ENCODE assay signal across 12 mouse cellular contexts in the genomic region with DNA sequence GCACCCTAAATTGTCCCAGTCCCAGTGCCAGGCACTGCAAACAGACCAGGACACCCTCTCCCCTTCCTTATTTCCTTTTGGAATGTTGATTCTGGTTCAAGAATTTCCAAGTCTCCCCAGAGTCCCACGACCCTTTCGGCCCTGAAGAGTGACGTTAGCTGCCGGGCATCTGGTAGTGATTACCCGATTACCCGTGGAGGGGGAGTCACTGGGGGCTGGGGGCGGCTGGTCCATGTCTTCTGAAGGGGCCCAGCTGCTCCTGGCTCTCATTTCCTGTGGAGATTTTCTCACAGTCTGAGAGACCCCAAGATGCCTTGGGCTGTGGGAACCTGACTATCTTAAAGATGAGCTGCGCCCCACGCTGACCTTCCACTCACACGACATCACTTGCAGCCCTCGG. TPM values are rescaled to one million over a fixed set of nuclear protein-coding genes. Genes with fewer than 3 reads are reported as not detected.
A peak's percentile ranks its signal among the peaks of the same experiment; 100 is the strongest.
DNase-seq lines count a peak whose midpoint lies in the region; ATAC-seq and TF ChIP-seq lines count a peak whose summit lies in the region.
"Had no signal": no experiment of that assay in that cellular context is flagged by ENCODE, and none has a peak within 500 bp of the region (broad histone marks: within the 10 kb centered on the region; RNA-seq: fewer than 3 reads in every experiment).

No protein-coding gene starts in this region.

- peak overlapping the region; percentile 59 for H3K4me3 ChIP-seq in heart, embryonic 10.5 days
- H3K4me3 ChIP-seq in liver, postnatal 0 days (ENCODE audit: low read depth, low read length): no peak overlapping the region

- H3K4me2 ChIP-seq in liver, postnatal 0 days (ENCODE audit: low read depth, low read length): no peak overlapping the region

- H3K27me3 ChIP-seq in heart, embryonic 10.5 days (ENCODE audit: insufficient read depth, poor library complexity, severe bottlenecking): 0 out of 2 replicates have a peak, but pooled peaks cover 5% of the 10 kb centered on the region
- no peaks in the 10 kb centered on the region for H3K27me3 ChIP-seq in liver, postnatal 0 days (ENCODE audit: insufficient read depth, low read length)

- WGBS in heart, embryonic 10.5 days: 23% methylated on average over 11 of the region's 11 CpGs
- WGBS in liver, postnatal 0 days (ENCODE audit: insufficient replicate concordance): 60% methylated on average over 11 of the region's 11 CpGs

- ATAC-seq in liver, postnatal 0 days: no peak

- no peaks in the 10 kb centered on the region for H3K9me3 ChIP-seq in heart, embryonic 10.5 days
- no peaks in the 10 kb centered on the region for H3K9me3 ChIP-seq in liver, postnatal 0 days (ENCODE audit: low read length)

- H3K27ac ChIP-seq in heart, embryonic 10.5 days: peak overlapping the region; percentile 78
- peak overlapping the region; percentile 48; the same call in 1 of the 2 replicates for H3K27ac ChIP-seq in liver, postnatal 0 days (ENCODE audit: low read depth)

- DNase-seq in heart, embryonic 10.5 days (ENCODE audit: low spot score): no peak
- DNase-seq in heart, adult 8-10 months (ENCODE audit: low spot score): no peak
- peak; percentile 81 for DNase-seq in embryo, embryonic 10 days (ENCODE audit: low spot score)
- DNase-seq in heart, postnatal 4 days: peak; percentile 73
- DNase-seq in liver, postnatal 0 days: no peak
- no peak for DNase-seq in adrenal gland, postnatal 25 days
- DNase-seq in urinary bladder, postnatal 36 days (ENCODE audit: low spot score in 2 of 2): no peak
- DNase-seq in thymus, postnatal 0 days (ENCODE audit: low spot score): no peak
- DNase-seq: adrenal gland, postnatal 10 days; layer of hippocampus, postnatal 36 days; thymus, postnatal 14 days had no signal

- no peaks in the 10 kb centered on the region for H3K36me3 ChIP-seq in heart, embryonic 10.5 days
- H3K36me3 ChIP-seq in liver, postnatal 0 days (replicated peaks; ENCODE audit: insufficient read depth, low read length): 0 out of 2 replicates have a peak, but pooled peaks cover 5% of the 10 kb centered on the region

- peaks cover 61% of the 10 kb centered on the region for H3K4me1 ChIP-seq in heart, embryonic 10.5 days
- H3K4me1 ChIP-seq in liver, postnatal 0 days (ENCODE audit: insufficient read depth): peaks cover 5% of the 10 kb centered on the region

- no peak for TF ChIP-seq CTCF in liver, postnatal 0 days (IDR thresholded peaks at IDR 0.05; ENCODE audit: low read depth)

- no peak overlapping the region for H3K9ac ChIP-seq in liver, postnatal 0 days (replicated peaks)

- TF ChIP-seq EP300 in liver, postnatal 0 days (IDR thresholded peaks at IDR 0.05; ENCODE audit: low read depth): no peak

RNA-seq across cellular contexts. Expression of gene 6330409D20Rik, which starts 10.0 kb away (rescaled TPM):
- polyA plus RNA-seq in heart, embryonic 10.5 days (2016; fragmentation: Nextera tagmentation; extraction: Ambion mirVana): 0.28 TPM in 1 of 2 replicates, not detected in the other
- not detected for total RNA-seq in heart, adult 8-10 months (2022)
- total RNA-seq in heart, postnatal 4 days (2021): not detected
- polyA plus RNA-seq in liver, postnatal 0 days (2015; fragmentation: Nextera tagmentation; extraction: Ambion mirVana): not detected in 2 replicates
- total RNA-seq in adrenal gland, postnatal 25 days (2021): not detected in 2 replicates
- 0.26 and 0.44 TPM in 2 replicates for polyA plus RNA-seq in thymus, postnatal 0 days (2015; fragmentation: Nextera tagmentation; extraction: Ambion mirVana)
- total RNA-seq: neutrophil, adult 5-6 weeks had no signal

RNA-seq across cellular contexts. Expression of gene Sh2d3c, which starts 10.0 kb away (rescaled TPM):
- polyA plus RNA-seq in heart, embryonic 10.5 days (2016; fragmentation: Nextera tagmentation; extraction: Ambion mirVana): 34.8 and 35.4 TPM in 2 replicates
- 10 to 100 TPM; 16.4 to 28.8 (median 21.7) TPM for total RNA-seq in heart, adult 8-10 months (2022)
- 10 to 100 TPM; 38.2 to 41.4 TPM for total RNA-seq in heart, postnatal 4 days (2021)
- 7.6 and 8.3 TPM in 2 replicates for polyA plus RNA-seq in liver, postnatal 0 days (2015; fragmentation: Nextera tagmentation; extraction: Ambion mirVana)
- total RNA-seq in adrenal gland, postnatal 25 days (2021): 14.3 and 23.7 TPM in 2 replicates
- 20.7 and 23.4 TPM in 2 replicates for polyA plus RNA-seq in thymus, postnatal 0 days (2015; fragmentation: Nextera tagmentation; extraction: Ambion mirVana)

RNA-seq across cellular contexts. Expression of gene Cdk9, which starts 18.0 kb away (rescaled TPM):
- polyA plus RNA-seq in heart, embryonic 10.5 days (2016; fragmentation: Nextera tagmentation; extraction: Ambion mirVana): 89.1 and 115 TPM in 2 replicates
- total RNA-seq in heart, adult 8-10 months (2022): 10 to 100 TPM; 23.3 to 27.1 (median 25.7) TPM
- total RNA-seq in heart, postnatal 4 days (2021): 10 to 100 TPM; 38.2 to 46.0 TPM
- polyA plus RNA-seq in liver, postnatal 0 days (2015; fragmentation: Nextera tagmentation; extraction: Ambion mirVana): 49.5 and 53.7 TPM in 2 replicates
- 83.6 and 96.8 TPM in 2 replicates for total RNA-seq in adrenal gland, postnatal 25 days (2021)
- polyA plus RNA-seq in thymus, postnatal 0 days (2015; fragmentation: Nextera tagmentation; extraction: Ambion mirVana): 125 and 146 TPM in 2 replicates

RNA-seq across cellular contexts. Expression of gene Tor2a, which starts 26.2 kb away (rescaled TPM):
- 46.2 and 57.2 TPM in 2 replicates for polyA plus RNA-seq in heart, embryonic 10.5 days (2016; fragmentation: Nextera tagmentation; extraction: Ambion mirVana)
- total RNA-seq in heart, adult 8-10 months (2022): 10 to 100 TPM in 1 of 4 experiments, 1 to 10 TPM in 3; 7.8 to 10.1 (median 8.2) TPM
- total RNA-seq in heart, postnatal 4 days (2021): 10 to 100 TPM; 16.7 to 18.6 TPM
- polyA plus RNA-seq in liver, postnatal 0 days (2015; fragmentation: Nextera tagmentation; extraction: Ambion mirVana): 34.6 and 34.7 TPM in 2 replicates
- 24.7 and 30.8 TPM in 2 replicates for total RNA-seq in adrenal gland, postnatal 25 days (2021)
- 86.3 and 91.9 TPM in 2 replicates for polyA plus RNA-seq in thymus, postnatal 0 days (2015; fragmentation: Nextera tagmentation; extraction: Ambion mirVana)

RNA-seq across cellular contexts. Expression of gene Fpgs, which starts 26.9 kb away (rescaled TPM):
- polyA plus RNA-seq in heart, embryonic 10.5 days (2016; fragmentation: Nextera tagmentation; extraction: Ambion mirVana): 24.7 and 34.8 TPM in 2 replicates
- 1 to 10 TPM; 5.5 to 6.0 (median 5.8) TPM for total RNA-seq in heart, adult 8-10 months (2022)
- 10 to 100 TPM; 10.5 to 12.5 TPM for total RNA-seq in heart, postnatal 4 days (2021)
- polyA plus RNA-seq in liver, postnatal 0 days (2015; fragmentation: Nextera tagmentation; extraction: Ambion mirVana): 85.3 and 95.9 TPM in 2 replicates
- total RNA-seq in adrenal gland, postnatal 25 days (2021): 12.5 and 15.4 TPM in 2 replicates
- polyA plus RNA-seq in thymus, postnatal 0 days (2015; fragmentation: Nextera tagmentation; extraction: Ambion mirVana): 21.0 and 24.1 TPM in 2 replicates

Comparison
In these comparisons a context has a peak if more than half of its experiments do, and no peak if none do; other contexts are left out.
1. DNase-seq: peak in embryo, embryonic 10 days (single experiment) and heart, postnatal 4 days (single experiment); none in heart, embryonic 10.5 days (single experiment), heart, adult 8-10 months (single experiment), liver, postnatal 0 days (single experiment), adrenal gland, postnatal 25 days (single experiment), urinary bladder, postnatal 36 days (0 of 2) and thymus, postnatal 0 days (single experiment).